Mouse (Mus musculus) right cerebral cortex, postnatal 14 days (tissue): Measurements from ENCODE around the gene Notch2.

Source experiments
- DNase-seq: peaks from one replicate; pipeline ENCODE4 v3.0.0; 2022

The Notch2 gene

DNA sequence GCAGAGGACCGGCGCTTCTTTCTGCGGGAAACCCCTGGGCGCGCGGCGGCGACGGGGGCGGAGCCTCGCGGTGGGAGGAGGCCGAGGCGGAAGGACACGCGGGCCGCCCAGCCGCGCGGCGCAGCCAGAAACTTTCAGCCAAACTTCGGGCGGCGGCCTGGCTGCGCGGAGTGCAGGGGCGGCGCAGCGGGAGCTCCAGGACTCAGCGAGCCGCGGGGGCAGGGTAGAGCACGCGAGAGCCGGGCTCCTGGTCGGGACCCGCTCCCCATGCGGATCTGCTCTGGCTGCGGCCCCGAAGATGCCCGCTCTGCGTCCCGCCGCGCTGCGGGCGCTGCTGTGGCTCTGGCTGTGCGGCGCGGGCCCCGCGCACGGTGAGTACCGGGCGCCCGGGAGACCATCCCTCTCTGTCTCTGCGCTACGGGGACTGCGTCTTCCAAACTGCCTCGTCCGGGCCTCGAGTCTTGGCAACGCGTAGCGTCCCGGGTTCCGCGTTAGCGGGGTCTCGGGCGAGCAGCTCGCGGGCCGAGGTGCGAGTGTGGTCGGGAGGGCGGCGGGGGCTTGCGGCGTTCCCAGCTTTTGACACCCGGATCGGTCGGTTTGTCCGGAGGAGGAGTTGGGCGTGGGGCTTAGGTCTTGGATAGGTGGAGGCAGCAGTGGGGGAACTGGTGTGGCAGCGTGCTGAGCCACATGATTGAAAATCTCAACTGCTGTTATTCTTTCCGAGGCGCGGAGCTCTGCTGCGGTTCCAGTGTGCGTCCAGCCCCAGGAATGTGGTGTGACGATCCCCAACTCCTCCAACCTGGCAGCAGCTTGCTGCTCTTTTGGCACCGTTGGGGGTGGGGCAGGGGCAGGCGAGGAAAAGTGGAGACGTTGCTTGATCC lies at the start of gene Notch2:
Gene Notch2, plus strand, starts transcription at position 127 of the 881 bp plus-strand sequence.
- peak; percentile 95 for DNase-seq

GRCm38 (mm10) chr3:97964878-97965353 lies 48.4 kb upstream of the Notch2 start:
- no peak for DNase-seq

DNA sequence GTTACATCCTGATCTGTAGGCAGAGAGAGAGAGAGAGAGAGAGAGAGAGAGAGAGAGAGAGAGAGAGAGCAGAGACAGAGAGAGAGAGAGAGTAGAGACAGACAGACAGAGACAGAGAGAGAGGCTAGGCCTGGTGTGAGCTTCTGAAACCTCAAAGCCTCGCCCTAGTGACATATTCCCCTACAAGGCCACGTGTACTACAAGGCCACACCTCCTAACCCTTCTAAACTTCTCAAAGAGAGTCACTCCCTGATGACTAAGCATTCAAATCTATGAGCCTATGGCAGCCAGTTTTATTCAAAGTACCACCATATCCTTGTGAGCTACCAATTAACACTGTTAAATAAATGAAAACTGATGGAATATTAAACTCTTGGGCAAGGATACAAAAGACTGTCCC lies 45.7 kb upstream of the Notch2 start:
- DNase-seq: no peak

- DNase-seq: no peak
These were observed 45.1 kb upstream of the Notch2 start for GRCm38 (mm10) chr3:97968191-97968590.

DNA sequence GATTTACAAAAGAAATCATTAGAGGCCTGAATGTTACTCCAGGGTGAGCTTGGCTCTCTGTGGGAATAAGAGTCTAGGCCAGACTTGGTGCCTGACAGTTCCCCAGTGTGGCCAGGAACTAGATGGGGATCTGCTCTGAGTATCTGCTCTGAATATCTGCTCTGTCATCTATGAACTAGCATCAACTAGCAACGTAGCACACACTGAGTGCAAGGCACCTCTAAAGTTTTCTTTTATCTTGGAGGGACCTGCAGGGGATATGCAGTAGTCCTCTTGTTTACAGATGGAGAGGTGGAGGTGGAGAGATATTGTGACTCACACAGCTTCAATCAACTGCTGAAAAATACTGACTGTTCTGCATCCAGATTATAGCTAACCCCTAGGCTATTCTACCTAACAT lies 44.3 kb upstream of the Notch2 start:
- no peak for DNase-seq

DNA sequence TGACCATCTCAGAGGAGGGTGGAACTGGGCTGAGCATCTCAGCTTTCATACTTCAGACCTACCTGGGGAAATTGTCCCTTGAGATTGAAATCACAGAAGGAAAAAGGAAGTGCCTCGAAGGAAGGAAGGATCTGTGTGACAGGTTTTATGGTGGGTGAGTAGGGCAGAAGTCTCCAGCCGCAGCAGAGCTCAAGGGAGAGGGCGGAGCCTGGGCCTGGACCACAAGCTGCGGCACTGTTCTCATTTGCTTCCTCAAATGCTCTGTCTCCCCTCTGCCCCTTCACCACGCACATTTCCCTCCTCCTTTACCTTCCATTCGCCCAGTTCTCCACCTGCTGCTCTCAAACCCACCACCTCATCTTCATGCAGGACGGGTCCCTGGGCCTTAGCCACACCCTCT lies 42.2 kb upstream of the Notch2 start:
- DNase-seq: no peak

DNA sequence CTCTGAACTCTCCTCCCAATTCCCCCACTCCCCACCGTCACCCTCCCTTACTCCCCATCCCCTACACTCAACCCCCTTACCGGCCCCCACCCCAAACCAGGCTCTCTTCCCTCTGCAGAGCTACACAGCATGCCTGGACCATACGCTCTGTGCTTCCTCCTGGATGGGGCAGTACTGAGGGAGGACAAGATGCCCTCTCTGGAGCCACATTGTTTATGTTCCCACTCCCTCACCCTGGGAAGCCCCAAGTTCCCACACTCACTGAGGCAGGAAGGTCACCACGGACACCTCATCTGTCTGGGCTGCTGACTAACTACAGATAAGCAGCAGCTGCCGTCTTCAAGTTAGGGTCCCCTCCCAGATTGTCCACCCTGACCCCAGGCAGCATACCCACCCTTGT lies 41.1 kb upstream of the Notch2 start:
- no peak for DNase-seq

DNA sequence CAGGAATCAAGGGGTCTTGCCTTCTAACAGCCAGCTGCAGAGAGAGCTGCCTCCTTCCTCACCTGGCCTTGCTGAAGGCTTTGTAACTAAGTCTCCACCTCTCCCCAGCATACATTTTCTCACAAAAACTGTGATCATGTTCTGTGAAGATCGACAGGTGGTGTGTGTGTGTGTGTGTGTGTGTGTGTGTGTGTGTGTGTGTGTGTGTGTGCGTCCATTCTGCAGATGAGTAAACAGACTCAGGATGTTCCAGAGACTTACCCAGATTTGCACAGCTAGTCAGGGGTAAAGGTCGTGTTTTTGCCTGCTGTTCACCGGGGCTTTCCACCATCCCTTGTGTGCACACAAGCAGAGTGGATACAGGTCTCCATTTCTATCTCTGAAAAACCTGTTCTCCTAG lies 40.6 kb upstream of the Notch2 start:
- DNase-seq: no peak

- DNase-seq: no peak
These were observed 40.0 kb upstream of the Notch2 start for GRCm38 (mm10) chr3:97973306-97973705.

- DNase-seq: no peak
These were observed 39.0 kb upstream of the Notch2 start for GRCm38 (mm10) chr3:97974197-97974770.

- DNase-seq: no peak
These were observed 36.6 kb upstream of the Notch2 start for GRCm38 (mm10) chr3:97976706-97977105.

DNA sequence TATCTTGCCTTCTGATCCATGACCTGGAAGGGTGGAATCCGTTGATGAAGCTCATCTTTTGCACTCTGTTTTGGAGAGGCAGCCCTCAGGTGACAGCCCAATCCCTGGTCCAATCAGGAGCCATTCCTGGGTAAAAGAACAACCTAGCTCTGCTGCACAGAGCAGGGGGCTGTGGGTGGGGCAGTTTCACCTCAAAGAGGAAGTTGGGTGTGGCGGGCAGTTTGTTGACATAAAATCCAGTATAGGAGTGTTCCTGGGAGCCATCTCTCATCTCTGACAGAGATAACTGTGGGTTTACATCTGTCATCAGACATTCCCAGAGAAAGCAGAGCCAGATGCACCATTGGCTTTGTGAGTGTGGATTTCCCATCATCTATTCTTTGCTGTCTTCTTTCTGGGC lies 34.6 kb upstream of the Notch2 start:
- no peak for DNase-seq

- no peak for DNase-seq
These were observed 32.5 kb upstream of the Notch2 start for GRCm38 (mm10) chr3:97980683-97981327.

DNA sequence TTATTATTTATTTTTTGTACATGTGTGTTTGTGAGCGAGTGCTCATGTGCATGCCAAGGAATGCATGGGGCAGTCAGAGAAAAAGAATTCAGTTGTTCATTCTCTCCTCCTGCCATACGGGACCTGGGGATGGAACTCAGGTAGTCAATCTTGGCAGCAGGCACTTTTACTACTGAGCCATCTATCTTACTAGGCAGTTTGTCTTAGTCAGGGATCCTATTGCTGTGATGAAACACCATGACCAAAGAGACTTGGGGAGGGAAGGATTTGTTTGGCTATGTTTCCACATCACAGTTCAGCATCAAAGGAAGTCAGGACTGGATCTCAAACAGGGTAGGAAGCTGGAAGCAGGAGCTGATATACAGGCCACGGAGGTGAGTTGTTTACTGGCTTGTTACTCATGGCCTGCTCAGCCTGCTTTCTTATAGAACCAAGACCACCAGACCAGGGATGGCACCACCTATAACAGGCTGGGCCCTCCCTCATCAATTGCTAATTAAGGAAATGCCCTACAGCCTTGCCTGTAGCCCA lies 31.9 kb upstream of the Notch2 start:
- no peak for DNase-seq

DNA sequence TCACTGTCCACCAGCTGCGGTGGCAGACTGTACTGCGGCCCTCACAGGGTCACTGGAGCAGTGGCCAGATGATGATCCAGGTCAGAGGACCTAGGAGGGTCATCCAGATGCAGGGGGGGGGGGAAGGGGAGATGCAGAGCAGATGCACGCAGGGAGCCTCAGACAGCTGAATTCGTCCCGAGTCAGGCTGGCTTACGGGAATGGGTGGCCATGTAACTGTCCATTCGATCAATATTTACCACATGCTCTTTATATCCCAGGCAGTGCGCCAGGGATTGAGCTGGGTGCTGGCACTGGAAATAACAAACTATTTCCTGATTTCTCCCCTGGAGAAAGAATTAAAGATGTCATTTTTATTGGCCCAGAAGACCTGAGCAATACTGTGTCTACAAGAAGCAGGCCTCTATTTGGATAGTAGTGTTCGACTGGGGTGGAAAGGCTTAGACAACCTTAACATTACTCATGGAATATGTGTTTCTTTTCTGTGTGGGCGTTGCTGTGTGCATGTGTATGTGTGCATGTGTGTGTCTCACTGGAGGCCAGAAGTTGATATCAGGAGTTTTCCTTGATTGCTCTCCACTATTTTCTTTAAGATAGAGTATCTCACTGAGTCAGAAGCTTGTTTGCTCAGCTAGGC lies 28.3 kb upstream of the Notch2 start:
- DNase-seq: no peak

- no peak for DNase-seq
These were observed 27.6 kb upstream of the Notch2 start for GRCm38 (mm10) chr3:97985691-97986090.

- DNase-seq: no peak
These were observed 26.2 kb upstream of the Notch2 start for GRCm38 (mm10) chr3:97987153-97987552.

DNA sequence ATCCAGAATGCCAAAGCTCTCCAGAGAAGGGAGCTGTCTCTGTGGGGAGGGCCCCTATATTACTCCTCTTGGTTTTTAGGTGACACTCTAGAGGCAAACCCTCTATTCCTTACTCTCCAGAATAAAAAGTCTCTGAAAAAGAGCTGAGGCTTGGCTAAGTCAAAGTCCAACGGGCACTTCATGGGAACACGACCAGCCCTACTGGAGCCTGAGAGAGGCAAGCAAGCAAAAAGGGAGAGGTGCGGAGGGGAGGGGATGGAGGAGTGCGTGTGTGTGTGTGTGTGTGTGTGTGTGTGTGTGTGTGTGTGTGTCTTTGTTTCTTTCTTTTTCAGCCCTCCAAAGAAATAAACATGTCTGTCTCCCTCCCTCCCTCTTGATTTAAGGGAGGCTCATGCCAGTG lies 24.6 kb upstream of the Notch2 start:
- DNase-seq: no peak

GRCm38 (mm10) chr3:97990576-97990975 lies 22.8 kb upstream of the Notch2 start:
- no peak for DNase-seq

GRCm38 (mm10) chr3:97992289-97992688 lies 21.0 kb upstream of the Notch2 start:
- no peak for DNase-seq

- no peak for DNase-seq
These were observed 20.1 kb upstream of the Notch2 start for GRCm38 (mm10) chr3:97993196-97993595.

DNA sequence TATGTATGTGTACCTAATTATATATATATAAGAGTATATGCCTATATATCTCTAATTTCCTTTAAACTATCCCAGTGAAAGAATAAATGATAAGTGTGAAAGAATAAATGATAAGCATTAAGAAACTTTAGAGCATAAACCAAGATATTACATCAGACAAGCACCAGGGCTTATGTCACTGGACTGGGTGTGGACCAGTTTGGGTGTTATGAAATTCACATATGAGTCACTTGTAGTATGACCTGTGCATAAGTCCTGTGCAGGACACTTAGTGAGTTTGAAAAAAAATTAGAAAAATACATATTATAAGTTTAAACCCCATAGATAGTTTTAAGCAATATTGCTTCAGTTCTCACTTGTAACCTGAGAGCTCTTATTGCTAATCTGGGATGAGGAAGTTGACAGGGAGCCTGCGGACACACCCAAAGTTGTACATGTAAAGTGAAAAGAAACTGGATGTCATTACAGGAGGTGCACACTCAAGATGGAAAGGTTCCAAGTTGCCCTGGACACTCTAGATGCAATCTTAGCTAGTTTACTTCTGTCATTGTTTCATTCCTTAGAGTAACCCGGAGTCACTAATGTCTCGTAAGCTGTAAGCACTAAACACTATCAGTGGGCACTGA lies 19.3 kb upstream of the Notch2 start:
- no peak for DNase-seq

DNA sequence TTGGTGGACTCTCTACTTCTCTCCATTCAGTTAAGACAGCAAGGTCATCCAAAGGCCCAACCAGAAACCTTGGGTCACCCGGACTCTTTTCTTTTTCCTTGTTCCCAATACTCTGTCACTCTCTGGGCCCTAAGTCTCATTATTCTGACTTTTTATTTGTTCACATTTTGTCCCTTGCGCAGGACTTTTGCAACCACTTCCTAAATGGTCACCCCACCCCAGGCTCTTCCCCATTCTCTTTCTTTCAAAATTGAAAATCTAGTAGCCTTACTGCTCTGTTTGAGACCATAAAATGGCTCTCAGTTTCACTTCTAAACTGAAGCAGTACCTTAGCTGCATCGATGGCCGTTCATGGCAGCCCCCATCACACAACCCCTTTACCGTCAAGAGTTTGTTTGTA lies 18.5 kb upstream of the Notch2 start:
- DNase-seq: no peak
